Mouse (Mus musculus): ENCODE measurements around the gene 1190002N15Rik.

GRCm38 (mm10) chr9:94581661-94582060, 43.8 kb upstream of the 1190002N15Rik start:
- TF ChIP-seq NELFE (IDR thresholded peaks at IDR 0.05; ENCODE audit: low read depth, low read length) = no peak
- TF ChIP-seq HCFC1 (IDR thresholded peaks at IDR 0.05; ENCODE audit: low read depth, low read length) = no peak
- 0 out of 2 replicates have a peak, but pooled peaks have one; percentile 14 for TF ChIP-seq ETS1 (IDR thresholded peaks at IDR 0.05; ENCODE audit: low read depth, low read length)
- TF ChIP-seq BHLHE40 (IDR thresholded peaks at IDR 0.05; ENCODE audit: borderline replicate concordance, low read depth, low read length) = no peak
- no peak for TF ChIP-seq CTCF (IDR thresholded peaks at IDR 0.05 in 2 of 3, conservative IDR thresholded peaks at IDR 0.05 in 1 of 3; ENCODE audit: control insufficient read depth in 1 of 3, insufficient read depth in 1 of 3, low read depth in 2 of 3, low read length in 3 of 3, poor library complexity in 1 of 3, severe bottlenecking in 1 of 3)
- TF ChIP-seq CHD1 (IDR thresholded peaks at IDR 0.05; ENCODE audit: low read depth, low read length) = no peak

Measured in MEL (cell line).